Mouse (Mus musculus) lung, postnatal 36 days (tissue): ENCODE data around the gene Ctdnep1.
"Not testable (repeated sequence)": the region's sequence is repeated elsewhere in the genome, so short reads cannot be mapped to it uniquely, and the experiment has no call there.

Experiments used
- DNase-seq: peaks from one replicate; pipeline ENCODE4 v3.0.0; 2022; ENCODE audit warnings: mixed read lengths

The Ctdnep1 gene

GRCm38 (mm10) chr11:70014051-70014450, 33.1 kb downstream of the Ctdnep1 start:
- no peak for DNase-seq

GRCm38 (mm10) chr11:70014880-70015558, 34.1 kb downstream of the Ctdnep1 start, which contains the start of gene Acadvl:
TSS of gene Acadvl (minus strand) at chr11:70015411.
- peak; percentile 96 for DNase-seq

GRCm38 (mm10) chr11:70015677-70016076, 34.7 kb downstream of the Ctdnep1 start:
- no peak for DNase-seq

- DNase-seq, result not testable (repeated sequence)
Observed at GRCm38 (mm10) chr11:70016177-70016576, 35.2 kb downstream of the Ctdnep1 start.

GRCm38 (mm10) chr11:70016669-70017068, 35.7 kb downstream of the Ctdnep1 start, which contains the start of gene Dlg4:
TSS of gene Dlg4 (plus strand) at chr11:70016942.
- no peak for DNase-seq

- DNase-seq, result no peak
Observed at GRCm38 (mm10) chr11:70017199-70017767, 36.3 kb downstream of the Ctdnep1 start.

GRCm38 (mm10) chr11:70018131-70018990, 37.4 kb downstream of the Ctdnep1 start:
- DNase-seq, result peak; percentile 35

- no peak for DNase-seq
Observed at GRCm38 (mm10) chr11:70019495-70020021, 38.6 kb downstream of the Ctdnep1 start.

GRCm38 (mm10) chr11:70020022-70020631, 39.2 kb downstream of the Ctdnep1 start:
- DNase-seq, result no peak

- DNase-seq, result peak; percentile 91
Observed at GRCm38 (mm10) chr11:70020731-70021263, 39.8 kb downstream of the Ctdnep1 start.

- peak; percentile 98 for DNase-seq
Observed at GRCm38 (mm10) chr11:70021264-70022132, 40.5 kb downstream of the Ctdnep1 start.

GRCm38 (mm10) chr11:70023481-70024150, 42.7 kb downstream of the Ctdnep1 start:
- DNase-seq, result no peak

GRCm38 (mm10) chr11:70024151-70024514, 43.2 kb downstream of the Ctdnep1 start:
- no peak for DNase-seq

GRCm38 (mm10) chr11:70026689-70027088, 45.7 kb downstream of the Ctdnep1 start:
- peak; percentile 30 for DNase-seq

GRCm38 (mm10) chr11:70027397-70027796, 46.4 kb downstream of the Ctdnep1 start:
- DNase-seq, result no peak

GRCm38 (mm10) chr11:70028401-70029129, 47.6 kb downstream of the Ctdnep1 start:
- no peak for DNase-seq

- DNase-seq, result peak; percentile 65
Observed at GRCm38 (mm10) chr11:70029130-70029801, 48.3 kb downstream of the Ctdnep1 start.

GRCm38 (mm10) chr11:70029829-70030550, 49.0 kb downstream of the Ctdnep1 start:
- DNase-seq, result no peak
